Mouse (Mus musculus) kidney, adult 2 months (tissue): Measurements from ENCODE around the gene Syt8. TPM values are rescaled to one million over a fixed set of nuclear protein-coding genes. Genes with fewer than 3 reads are reported as not detected.

Experiments used
- DNase-seq: peaks from one replicate; pipeline ENCODE4 v3.0.0; 2021
- H3K27ac ChIP-seq: fragments of 200-500 bp; 2 replicates; pipeline ENCODE4 v1.5.1; 2012; ENCODE audit warnings: low read depth, low read length, control low read depth, inconsistent platforms; ENCODE audit not compliant: insufficient read depth
- H3K27me3 ChIP-seq: fragments of 200-500 bp; replicated peaks from 2 replicates; pipeline ENCODE4 v1.6.1; 2012; ENCODE audit warnings: mild to moderate bottlenecking, moderate library complexity, low read length, inconsistent platforms; ENCODE audit not compliant: control insufficient read depth, insufficient read depth
- H3K36me3 ChIP-seq: fragments of 200-500 bp; 2 replicates; pipeline ENCODE4 v1.6.1; 2012; ENCODE audit warnings: mild to moderate bottlenecking, moderate library complexity, low read length, inconsistent platforms; ENCODE audit not compliant: control insufficient read depth, insufficient read depth
- H3K4me1 ChIP-seq: fragments of 200-500 bp; 2 replicates; pipeline ENCODE4 v1.6.1; 2011; ENCODE audit warnings: low read length; ENCODE audit not compliant: control insufficient read depth, insufficient read depth
- H3K4me3 ChIP-seq: fragments of 200-500 bp; 2 replicates; pipeline ENCODE4 v1.5.1; 2011; ENCODE audit warnings: mild to moderate bottlenecking, low read depth, low read length, control low read depth; ENCODE audit not compliant: insufficient read depth
- CTCF ChIP-seq: fragments of 200-500 bp; conservative IDR thresholded peaks from 2 replicates; pipeline ENCODE4 v1.5.1; 2011; ENCODE audit warnings: low read depth, mild to moderate bottlenecking, control low read depth, low read length, moderate library complexity, mixed read lengths; ENCODE audit not compliant: insufficient read depth, insufficient read length
- POLR2A ChIP-seq: fragments of 200-500 bp; IDR thresholded peaks from one replicate; pipeline ENCODE4 v1.6.1; 2011; ENCODE audit warnings: low read depth, low read length, control low read depth
- WGBS: fragments of 180-500 bp; shearing (Covaris S2); methylation state at CpG from one replicate; pipeline ENCODE4 v1.1.7; 2018; 5-methylcytosine and 5-hydroxymethylcytosine counted together
- polyA plus RNA-seq: library from polyadenylated mRNA; depleted of rRNA; stranded (reverse); fragments of >200 nt; gene quantifications from 2 replicates; pipeline ENCODE4 v1.2.3, GENCODE M21; 2012

Gene Syt8
- polyA plus RNA-seq, 1 experiment, result 1.8 TPM

DNA sequence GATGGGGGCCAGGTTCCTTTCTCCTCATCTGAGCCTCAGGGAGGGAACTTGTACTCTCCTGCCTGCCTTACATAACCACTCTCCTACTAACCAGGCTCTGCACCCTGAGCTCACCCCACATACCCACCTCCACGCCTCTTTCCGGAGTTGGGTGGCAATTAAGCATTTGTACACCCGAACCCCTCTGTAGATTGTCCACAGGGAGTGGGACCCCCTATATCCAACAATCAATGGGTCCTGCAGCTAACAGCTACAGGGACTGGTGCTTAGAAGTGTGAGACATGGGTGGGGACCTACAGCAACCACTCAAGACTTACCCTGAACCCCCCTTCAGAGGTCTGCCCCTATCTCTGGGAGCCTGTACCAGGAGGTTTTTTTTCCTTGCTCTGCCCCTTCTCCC is 46.0 kb downstream of the Syt8 start:
- Histone ChIP-seq H3K27ac (no peak overlapping the region), H3K27me3 (no peaks in the 10 kb centered on the region), H3K36me3 (no peaks in the 10 kb centered on the region), H3K4me1 (no peaks in the 10 kb centered on the region), H3K4me3 (no peak overlapping the region)
- TF ChIP-seq CTCF (no peak), POLR2A (no peak)
- WGBS, result 93% methylated on average over 3 of the region's 3 CpGs
- DNase-seq, result no peak

DNA sequence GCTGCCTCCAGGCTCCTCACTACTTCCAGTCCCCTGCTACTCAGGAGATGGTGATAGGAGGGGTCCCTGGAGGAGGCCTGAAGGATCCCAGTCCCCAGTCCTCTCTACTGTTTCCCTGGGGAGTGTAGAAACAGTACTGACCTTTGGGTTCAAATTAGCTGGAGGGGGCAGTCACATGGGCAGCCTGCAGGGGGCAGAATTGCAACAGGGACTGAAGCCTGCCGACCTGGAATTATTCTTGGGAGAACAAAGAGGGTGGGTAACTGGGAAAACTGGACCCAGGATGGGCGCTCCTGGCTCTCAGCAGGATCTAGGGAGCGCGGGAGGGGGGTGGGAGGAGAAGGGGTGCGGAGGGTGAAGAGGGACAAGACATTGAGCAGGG is 46.5 kb downstream of the Syt8 start:
- WGBS, result 26% methylated on average over 5 of the region's 5 CpGs
- Histone ChIP-seq H3K4me1 (no peaks in the 10 kb centered on the region), H3K27me3 (no peaks in the 10 kb centered on the region), H3K27ac (no peak overlapping the region), H3K4me3 (no peak overlapping the region), H3K36me3 (no peaks in the 10 kb centered on the region)
- DNase-seq, result peak; percentile 25
- peak; percentile 50 for TF ChIP-seq CTCF
- no peak for TF ChIP-seq POLR2A

DNA sequence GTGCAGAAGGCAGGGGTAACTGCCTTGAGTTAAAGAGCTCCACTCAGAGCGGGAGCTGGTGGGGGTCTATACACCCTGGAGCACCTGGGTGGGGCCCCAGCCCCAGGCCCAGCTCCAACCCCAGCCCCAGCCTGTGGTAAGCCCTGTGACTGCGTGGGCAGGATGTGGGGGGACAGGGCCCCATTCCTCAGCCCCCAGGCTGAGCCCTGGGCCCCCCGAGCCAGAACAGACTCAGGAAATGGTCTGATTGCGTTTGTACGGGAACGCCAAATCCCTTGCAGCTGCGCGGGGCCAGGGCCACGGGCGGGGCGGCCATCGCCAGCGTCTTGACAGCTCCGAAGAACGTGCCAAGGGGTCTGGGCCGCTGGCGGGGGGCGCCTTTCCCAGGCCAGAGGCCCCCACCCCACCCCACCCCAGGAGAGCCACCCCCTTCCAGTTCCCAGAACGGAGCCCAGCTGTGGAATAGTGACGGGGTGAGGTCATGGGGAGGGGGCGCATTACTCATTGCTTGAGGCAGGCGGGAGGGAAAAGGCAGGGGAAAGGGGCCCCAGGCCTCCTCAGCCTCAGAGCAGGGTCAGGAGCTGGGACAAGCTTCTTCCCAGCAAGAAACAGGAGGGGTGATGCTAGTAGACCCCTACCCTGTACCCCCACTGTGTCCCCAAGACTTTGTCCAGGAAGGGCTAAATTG is 47.1 kb downstream of the Syt8 start:
- 16% methylated on average over 21 of the region's 22 CpGs for WGBS
- Histone ChIP-seq H3K27ac (no peak overlapping the region), H3K4me3 (no peak overlapping the region), H3K27me3 (no peaks in the 10 kb centered on the region), H3K4me1 (no peaks in the 10 kb centered on the region), H3K36me3 (no peaks in the 10 kb centered on the region)
- TF ChIP-seq POLR2A, result no peak
- TF ChIP-seq CTCF, result no peak
- no peak for DNase-seq

DNA sequence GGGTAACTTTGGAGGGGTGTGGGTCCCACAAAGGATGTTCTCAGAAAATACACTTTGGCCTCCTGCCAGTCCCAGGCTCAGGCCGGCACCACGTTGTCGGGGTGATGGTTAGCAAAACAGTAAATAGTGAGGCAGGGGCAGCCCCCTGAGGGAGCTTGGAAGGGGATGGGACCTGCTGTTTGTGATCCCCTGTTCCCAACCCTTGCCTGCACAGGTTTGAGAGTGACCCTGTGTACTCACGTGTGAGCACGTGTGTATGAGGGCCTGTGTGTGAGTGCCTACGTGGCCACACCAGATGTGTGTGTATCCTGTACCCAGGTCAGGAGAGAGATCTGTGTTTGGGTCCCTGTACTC is 47.6 kb downstream of the Syt8 start:
- Histone ChIP-seq H3K27me3 (no peaks in the 10 kb centered on the region), H3K27ac (no peak overlapping the region), H3K4me1 (no peaks in the 10 kb centered on the region), H3K4me3 (no peak overlapping the region), H3K36me3 (no peaks in the 10 kb centered on the region)
- TF ChIP-seq POLR2A (no peak), CTCF (no peak)
- WGBS, result 52% methylated on average over 6 of the region's 6 CpGs
- DNase-seq, result no peak

DNA sequence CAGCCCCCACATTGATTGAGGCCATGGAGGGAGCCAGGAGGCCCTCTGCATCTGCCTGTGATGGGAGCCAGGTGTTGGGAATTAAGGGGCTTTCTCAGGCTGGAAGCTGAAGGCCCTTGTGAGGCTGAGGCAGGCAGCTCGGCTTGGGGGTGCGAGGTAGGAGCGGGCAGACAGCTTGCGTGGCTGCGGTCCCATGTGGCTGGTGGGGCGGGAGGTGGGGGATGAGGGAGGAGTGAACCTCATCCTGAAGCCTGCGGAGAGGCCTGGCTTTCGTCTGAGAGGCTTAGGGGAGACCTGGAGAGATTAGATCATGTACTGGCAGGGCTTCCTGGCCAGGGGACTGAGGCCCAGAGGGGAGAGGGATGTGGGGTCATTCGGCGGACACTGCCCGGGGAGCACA is 48.5 kb downstream of the Syt8 start:
- TF ChIP-seq POLR2A (no peak), CTCF (no peak)
- no peak for DNase-seq

DNA sequence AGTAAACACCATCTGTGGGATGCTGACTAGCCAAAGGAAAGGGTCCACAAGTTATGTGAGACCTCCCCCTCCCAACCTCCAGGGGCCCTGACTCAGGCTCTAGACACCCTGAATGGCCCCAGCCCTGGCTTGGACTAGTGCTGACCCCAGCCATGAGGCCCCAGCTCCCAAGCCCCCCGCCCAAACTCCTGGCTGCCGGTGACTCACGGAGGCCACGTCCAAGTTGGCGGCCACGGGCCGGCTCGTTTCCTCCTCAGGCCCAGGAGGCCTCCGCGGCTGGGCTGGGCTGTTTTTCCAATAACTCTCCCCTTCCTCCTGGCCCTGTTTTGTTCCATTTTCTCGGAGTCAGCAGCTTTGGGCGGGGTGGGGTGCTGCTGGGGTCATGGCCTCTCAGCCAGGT is 50.1 kb downstream of the Syt8 start:
- Histone ChIP-seq H3K27ac (no peak overlapping the region), H3K27me3 (no peaks in the 10 kb centered on the region), H3K4me1 (no peaks in the 10 kb centered on the region), H3K36me3 (no peaks in the 10 kb centered on the region), H3K4me3 (no peak overlapping the region)
- DNase-seq, result no peak
- WGBS, result 65% methylated on average over 12 of the region's 12 CpGs
- TF ChIP-seq POLR2A, result no peak
- no peak for TF ChIP-seq CTCF

More for the DNA sequence above, 48.5 kb downstream of the Syt8 start:
- no peaks in the 10 kb centered on the region for H3K4me1 ChIP-seq
- H3K36me3 ChIP-seq, result no peaks in the 10 kb centered on the region
- 83% methylated on average over 11 of the region's 11 CpGs for WGBS
- H3K27me3 ChIP-seq, result no peaks in the 10 kb centered on the region
- H3K27ac ChIP-seq, result no peak overlapping the region
- H3K4me3 ChIP-seq, result no peak overlapping the region

DNA sequence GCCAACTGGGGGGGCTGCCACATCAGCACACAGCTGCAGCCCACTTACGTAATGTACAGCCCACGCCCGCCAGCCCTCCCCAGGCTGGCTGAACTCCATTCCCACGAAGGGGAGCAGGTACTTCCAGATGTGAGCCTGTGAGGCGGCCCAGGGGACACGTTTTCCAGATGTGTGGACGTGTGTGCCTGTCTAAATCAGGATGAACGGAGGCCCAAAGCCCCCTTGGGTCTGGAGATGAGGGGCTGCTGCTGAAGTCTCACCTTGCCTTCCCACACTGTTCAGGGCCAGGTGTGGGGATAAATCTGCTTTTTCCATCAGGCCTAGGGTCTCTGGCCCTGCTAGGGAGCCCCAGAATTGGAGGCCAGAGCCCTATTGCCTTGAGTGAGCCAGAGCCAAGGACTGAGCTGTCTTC is 52.1 kb downstream of the Syt8 start:
- TF ChIP-seq CTCF (no peak), POLR2A (no peak)
- H3K27ac ChIP-seq, result no peak overlapping the region
- DNase-seq, result no peak
- 87% methylated on average over 8 of the region's 8 CpGs for WGBS
- no peaks in the 10 kb centered on the region for H3K27me3 ChIP-seq
- no peaks in the 10 kb centered on the region for H3K36me3 ChIP-seq
- no peaks in the 10 kb centered on the region for H3K4me1 ChIP-seq
- no peak overlapping the region for H3K4me3 ChIP-seq
